Mouse (Mus musculus): Measurements from ENCODE around the gene Bicc1. TPM values are rescaled to one million over a fixed set of nuclear protein-coding genes. Genes with fewer than 3 reads are reported as not detected.

The Bicc1 gene
- polyA plus RNA-seq, 1 experiment from 2014 or later = 3.5 TPM

- 70% methylated on average over 19 of the region's 19 CpGs for WGBS (ENCODE audit: insufficient replicate concordance)
- H3K4me2 ChIP-seq (ENCODE audit: low read depth, low read length) = no peak overlapping the region
- no peaks in the 10 kb centered on the region for H3K9me3 ChIP-seq (replicated peaks; ENCODE audit: control insufficient read depth, low read length)
- no peak overlapping the region for H3K4me3 ChIP-seq (ENCODE audit: low read depth, low read length)
- H3K4me1 ChIP-seq (ENCODE audit: control insufficient read depth, low read depth, low read length) = no peaks in the 10 kb centered on the region
- no peaks in the 10 kb centered on the region for H3K36me3 ChIP-seq (ENCODE audit: control insufficient read depth, insufficient read depth)
- H3K9ac ChIP-seq (ENCODE audit: low read depth, low read length) = no peak overlapping the region
- H3K27me3 ChIP-seq (ENCODE audit: control insufficient read depth, insufficient read depth, low read depth, low read length) = no peaks in the 10 kb centered on the region
- no peak for ATAC-seq (ENCODE audit: low read depth)
- no peak overlapping the region for H3K27ac ChIP-seq (ENCODE audit: low read length)
Measured at GRCm38 (mm10) chr10:71009771-71010496, 149.6 kb downstream of the Bicc1 start.

- H3K9me3 ChIP-seq (replicated peaks; ENCODE audit: control insufficient read depth, low read length) = no peaks in the 10 kb centered on the region
- no peaks in the 10 kb centered on the region for H3K36me3 ChIP-seq (ENCODE audit: control insufficient read depth, insufficient read depth)
- no peaks in the 10 kb centered on the region for H3K27me3 ChIP-seq (ENCODE audit: control insufficient read depth, insufficient read depth, low read depth, low read length)
- H3K4me1 ChIP-seq (ENCODE audit: control insufficient read depth, low read depth, low read length) = no peaks in the 10 kb centered on the region
- no peak overlapping the region for H3K4me3 ChIP-seq (ENCODE audit: low read depth, low read length)
- WGBS (ENCODE audit: insufficient replicate concordance) = 72% methylated on average over 11 of the region's 11 CpGs
- no peak overlapping the region for H3K27ac ChIP-seq (ENCODE audit: low read length)
- no peak overlapping the region for H3K9ac ChIP-seq (ENCODE audit: low read depth, low read length)
- no peak overlapping the region for H3K4me2 ChIP-seq (ENCODE audit: low read depth, low read length)
- no peak for ATAC-seq (ENCODE audit: low read depth)
Measured at GRCm38 (mm10) chr10:71008721-71009120, 150.8 kb downstream of the Bicc1 start.

- 69% methylated on average over 9 of the region's 9 CpGs for WGBS (ENCODE audit: insufficient replicate concordance)
- Histone ChIP-seq H3K9me3 (replicated peaks; ENCODE audit: control insufficient read depth, low read length) (no peaks in the 10 kb centered on the region), H3K36me3 (ENCODE audit: control insufficient read depth, insufficient read depth) (no peaks in the 10 kb centered on the region), H3K4me3 (ENCODE audit: low read depth, low read length) (no peak overlapping the region), H3K9ac (ENCODE audit: low read depth, low read length) (no peak overlapping the region), H3K27ac (ENCODE audit: low read length) (no peak overlapping the region), H3K4me2 (ENCODE audit: low read depth, low read length) (no peak overlapping the region), H3K27me3 (ENCODE audit: control insufficient read depth, insufficient read depth, low read depth, low read length) (no peaks in the 10 kb centered on the region), H3K4me1 (ENCODE audit: control insufficient read depth, low read depth, low read length) (no peaks in the 10 kb centered on the region)
- ATAC-seq (ENCODE audit: low read depth) = no peak
Measured at GRCm38 (mm10) chr10:71007956-71008355, 151.5 kb downstream of the Bicc1 start.

GRCm38 (mm10) chr10:71007516-71007915, 152.0 kb downstream of the Bicc1 start:
- H3K4me3 ChIP-seq (ENCODE audit: low read depth, low read length) = no peak overlapping the region
- H3K9ac ChIP-seq (ENCODE audit: low read depth, low read length) = no peak overlapping the region
- no peaks in the 10 kb centered on the region for H3K4me1 ChIP-seq (ENCODE audit: control insufficient read depth, low read depth, low read length)
- WGBS (ENCODE audit: insufficient replicate concordance) = 79% methylated on average over 5 of the region's 5 CpGs
- H3K4me2 ChIP-seq (ENCODE audit: low read depth, low read length) = no peak overlapping the region
- no peak overlapping the region for H3K27ac ChIP-seq (ENCODE audit: low read length)
- no peaks in the 10 kb centered on the region for H3K9me3 ChIP-seq (replicated peaks; ENCODE audit: control insufficient read depth, low read length)
- H3K36me3 ChIP-seq (ENCODE audit: control insufficient read depth, insufficient read depth) = no peaks in the 10 kb centered on the region
- no peak for ATAC-seq (ENCODE audit: low read depth)
- no peaks in the 10 kb centered on the region for H3K27me3 ChIP-seq (ENCODE audit: control insufficient read depth, insufficient read depth, low read depth, low read length)

- no peak overlapping the region for H3K4me2 ChIP-seq (ENCODE audit: low read depth, low read length)
- no peak overlapping the region for H3K9ac ChIP-seq (ENCODE audit: low read depth, low read length)
- H3K27ac ChIP-seq (ENCODE audit: low read length) = no peak overlapping the region
- H3K4me3 ChIP-seq (ENCODE audit: low read depth, low read length) = no peak overlapping the region
- no peaks in the 10 kb centered on the region for H3K27me3 ChIP-seq (ENCODE audit: control insufficient read depth, insufficient read depth, low read depth, low read length)
- 67% methylated on average over 3 of the region's 3 CpGs for WGBS (ENCODE audit: insufficient replicate concordance)
- ATAC-seq (ENCODE audit: low read depth) = no peak
- no peaks in the 10 kb centered on the region for H3K4me1 ChIP-seq (ENCODE audit: control insufficient read depth, low read depth, low read length)
- H3K36me3 ChIP-seq (ENCODE audit: control insufficient read depth, insufficient read depth) = no peaks in the 10 kb centered on the region
- H3K9me3 ChIP-seq (replicated peaks; ENCODE audit: control insufficient read depth, low read length) = no peaks in the 10 kb centered on the region
Measured at GRCm38 (mm10) chr10:71007001-71007400, 152.5 kb downstream of the Bicc1 start.

- H3K4me1 ChIP-seq (ENCODE audit: control insufficient read depth, low read depth, low read length) = no peaks in the 10 kb centered on the region
- no peak overlapping the region for H3K9ac ChIP-seq (ENCODE audit: low read depth, low read length)
- no peak overlapping the region for H3K4me3 ChIP-seq (ENCODE audit: low read depth, low read length)
- H3K27me3 ChIP-seq (ENCODE audit: control insufficient read depth, insufficient read depth, low read depth, low read length) = no peaks in the 10 kb centered on the region
- ATAC-seq (ENCODE audit: low read depth) = no peak
- no peak overlapping the region for H3K27ac ChIP-seq (ENCODE audit: low read length)
- H3K9me3 ChIP-seq (replicated peaks; ENCODE audit: control insufficient read depth, low read length) = no peaks in the 10 kb centered on the region
- H3K36me3 ChIP-seq (ENCODE audit: control insufficient read depth, insufficient read depth) = no peaks in the 10 kb centered on the region
- WGBS (ENCODE audit: insufficient replicate concordance) = 67% methylated on average over 2 of the region's 2 CpGs
- no peak overlapping the region for H3K4me2 ChIP-seq (ENCODE audit: low read depth, low read length)
Measured at GRCm38 (mm10) chr10:71002871-71003270, 156.6 kb downstream of the Bicc1 start.

- H3K27ac ChIP-seq (ENCODE audit: low read length) = no peak overlapping the region
- no peaks in the 10 kb centered on the region for H3K36me3 ChIP-seq (ENCODE audit: control insufficient read depth, insufficient read depth)
- no peak overlapping the region for H3K4me3 ChIP-seq (ENCODE audit: low read depth, low read length)
- H3K27me3 ChIP-seq (ENCODE audit: control insufficient read depth, insufficient read depth, low read depth, low read length) = no peaks in the 10 kb centered on the region
- H3K4me1 ChIP-seq (ENCODE audit: control insufficient read depth, low read depth, low read length) = no peaks in the 10 kb centered on the region
- no peak overlapping the region for H3K9ac ChIP-seq (ENCODE audit: low read depth, low read length)
- WGBS (ENCODE audit: insufficient replicate concordance) = 69% methylated on average over 4 of the region's 4 CpGs
- ATAC-seq (ENCODE audit: low read depth) = no peak
- no peaks in the 10 kb centered on the region for H3K9me3 ChIP-seq (replicated peaks; ENCODE audit: control insufficient read depth, low read length)
- H3K4me2 ChIP-seq (ENCODE audit: low read depth, low read length) = no peak overlapping the region
Measured at GRCm38 (mm10) chr10:71002186-71002585, 157.3 kb downstream of the Bicc1 start.

- ATAC-seq (ENCODE audit: low read depth) = no peak
- no peak overlapping the region for H3K27ac ChIP-seq (ENCODE audit: low read length)
- 33% methylated on average over 4 of the region's 4 CpGs for WGBS (ENCODE audit: insufficient replicate concordance)
Measured at GRCm38 (mm10) chr10:70998136-70998535, 161.4 kb downstream of the Bicc1 start.

GRCm38 (mm10) chr10:70996051-70996450, 163.4 kb downstream of the Bicc1 start:
- 82% methylated on average over 9 of the region's 9 CpGs for WGBS (ENCODE audit: insufficient replicate concordance)

More at GRCm38 (mm10) chr10:70998136-70998535, 161.4 kb downstream of the Bicc1 start:
- Histone ChIP-seq H3K4me3 (ENCODE audit: low read depth, low read length) (no peak overlapping the region), H3K9ac (ENCODE audit: low read depth, low read length) (no peak overlapping the region), H3K4me1 (ENCODE audit: control insufficient read depth, low read depth, low read length) (no peaks in the 10 kb centered on the region), H3K27me3 (ENCODE audit: control insufficient read depth, insufficient read depth, low read depth, low read length) (no peaks in the 10 kb centered on the region), H3K36me3 (ENCODE audit: control insufficient read depth, insufficient read depth) (no peaks in the 10 kb centered on the region), H3K9me3 (replicated peaks; ENCODE audit: control insufficient read depth, low read length) (no peaks in the 10 kb centered on the region), H3K4me2 (ENCODE audit: low read depth, low read length) (no peak overlapping the region)

More at GRCm38 (mm10) chr10:70996051-70996450, 163.4 kb downstream of the Bicc1 start:
- H3K4me1 ChIP-seq (ENCODE audit: control insufficient read depth, low read depth, low read length) = no peaks in the 10 kb centered on the region
- H3K9me3 ChIP-seq (replicated peaks; ENCODE audit: control insufficient read depth, low read length) = no peaks in the 10 kb centered on the region
- no peak for ATAC-seq (ENCODE audit: low read depth)
- H3K4me2 ChIP-seq (ENCODE audit: low read depth, low read length) = no peak overlapping the region
- no peak overlapping the region for H3K27ac ChIP-seq (ENCODE audit: low read length)
- H3K9ac ChIP-seq (ENCODE audit: low read depth, low read length) = no peak overlapping the region
- no peaks in the 10 kb centered on the region for H3K36me3 ChIP-seq (ENCODE audit: control insufficient read depth, insufficient read depth)
- no peak overlapping the region for H3K4me3 ChIP-seq (ENCODE audit: low read depth, low read length)
- no peaks in the 10 kb centered on the region for H3K27me3 ChIP-seq (ENCODE audit: control insufficient read depth, insufficient read depth, low read depth, low read length)
